Mouse (Mus musculus): ENCODE measurements around the gene Zfp748. TPM values are rescaled to one million over a fixed set of nuclear protein-coding genes. Genes with fewer than 3 reads are reported as not detected.

Gene Zfp748
- polyA plus RNA-seq, 1 experiment from 2014 or later, result 16.9 TPM

Other genes with a start within 250 kb of the Zfp748 start
- 0.55 and 0.87 TPM in 2 replicates for gene Zfp457, start 247.3 kb downstream of the Zfp748 start, polyA plus RNA-seq (2016; fragmentation: Nextera tagmentation; extraction: Ambion mirVana)
- gene Zfp595, start 221.3 kb downstream of the Zfp748 start, polyA plus RNA-seq (2016; fragmentation: Nextera tagmentation; extraction: Ambion mirVana), result 2.5 and 2.9 TPM in 2 replicates
- gene Gm28044, start 193.3 kb downstream of the Zfp748 start, polyA plus RNA-seq (2016; fragmentation: Nextera tagmentation; extraction: Ambion mirVana), result not detected in 2 replicates
- gene Zfp953, start 193.2 kb downstream of the Zfp748 start, polyA plus RNA-seq (2016; fragmentation: Nextera tagmentation; extraction: Ambion mirVana), result 0.94 and 0.96 TPM in 2 replicates
- gene Gm28041, start 178.1 kb downstream of the Zfp748 start, polyA plus RNA-seq (2016; fragmentation: Nextera tagmentation; extraction: Ambion mirVana), result 0.37 and 0.67 TPM in 2 replicates
- 1.5 TPM in 2 replicates for gene Zfp456, start 178.0 kb downstream of the Zfp748 start, polyA plus RNA-seq (2016; fragmentation: Nextera tagmentation; extraction: Ambion mirVana)
- 4.9 and 6.6 TPM in 2 replicates for gene Zfp429, start 154.0 kb downstream of the Zfp748 start, polyA plus RNA-seq (2016; fragmentation: Nextera tagmentation; extraction: Ambion mirVana)
- 1.0 and 1.1 TPM in 2 replicates for gene Zfp459, start 132.4 kb downstream of the Zfp748 start, polyA plus RNA-seq (2016; fragmentation: Nextera tagmentation; extraction: Ambion mirVana)
- gene Zfp874a, start 102.2 kb downstream of the Zfp748 start, polyA plus RNA-seq (2016; fragmentation: Nextera tagmentation; extraction: Ambion mirVana), result 9.5 and 10.4 TPM in 2 replicates
- gene Zfp874b, start 69.6 kb downstream of the Zfp748 start, polyA plus RNA-seq (2016; fragmentation: Nextera tagmentation; extraction: Ambion mirVana), result 2.9 and 3.8 TPM in 2 replicates
- gene Zfp58, start 53.3 kb downstream of the Zfp748 start, polyA plus RNA-seq (2016; fragmentation: Nextera tagmentation; extraction: Ambion mirVana), result 22.5 and 24.0 TPM in 2 replicates
- not detected in 2 replicates for gene Gm26965, start 27.7 kb downstream of the Zfp748 start, polyA plus RNA-seq (2016; fragmentation: Nextera tagmentation; extraction: Ambion mirVana)
- gene Zfp87, start 27.7 kb downstream of the Zfp748 start, polyA plus RNA-seq (2016; fragmentation: Nextera tagmentation; extraction: Ambion mirVana), result 25.0 and 25.2 TPM in 2 replicates
- gene Zfp729b, start 55.9 kb upstream of the Zfp748 start, polyA plus RNA-seq (2016; fragmentation: Nextera tagmentation; extraction: Ambion mirVana), result 5.3 TPM in 2 replicates
- gene Gm49345, start 83.9 kb upstream of the Zfp748 start, polyA plus RNA-seq (2016; fragmentation: Nextera tagmentation; extraction: Ambion mirVana), result not detected in 2 replicates
- 3.2 and 3.8 TPM in 2 replicates for gene Zfp729a, start 84.0 kb upstream of the Zfp748 start, polyA plus RNA-seq (2016; fragmentation: Nextera tagmentation; extraction: Ambion mirVana)
- gene Zfp738, start 133.2 kb upstream of the Zfp748 start, polyA plus RNA-seq (2016; fragmentation: Nextera tagmentation; extraction: Ambion mirVana), result 14.8 and 14.9 TPM in 2 replicates
- gene Zfp65, start 175.3 kb upstream of the Zfp748 start, polyA plus RNA-seq (2016; fragmentation: Nextera tagmentation; extraction: Ambion mirVana), result 8.4 and 10.5 TPM in 2 replicates
- 7.5 and 7.7 TPM in 2 replicates for gene Zfp85, start 201.4 kb upstream of the Zfp748 start, polyA plus RNA-seq (2016; fragmentation: Nextera tagmentation; extraction: Ambion mirVana)
- 3.3 and 3.8 TPM in 2 replicates for gene Zfp493, start 225.9 kb upstream of the Zfp748 start, polyA plus RNA-seq (2016; fragmentation: Nextera tagmentation; extraction: Ambion mirVana)

Data from embryonic facial prominence, embryonic 12.5 days (tissue).